In genomic region chr4:83941693-83942092, GRCm38 (mm10) we compare ENCODE assay signal across 16 mouse cellular contexts.
A peak's percentile ranks its signal among the peaks of the same experiment; 100 is the strongest.
DNase-seq lines count a peak whose midpoint lies in the region; ATAC-seq and TF ChIP-seq lines count a peak whose summit lies in the region.
"Had no signal": no experiment of that assay in that cellular context is flagged by ENCODE, and none has a peak within 500 bp of the region (broad histone marks: within the 10 kb centered on the region; RNA-seq: fewer than 3 reads in every experiment).

No protein-coding gene starts in this region.

- H3K4me1 ChIP-seq in heart, embryonic 10.5 days = peaks cover 3% of the 10 kb centered on the region; the same call in 1 of the 2 replicates
- H3K4me1 ChIP-seq in limb, embryonic 11.5 days (ENCODE audit: control insufficient read depth, insufficient read depth, low read length) = 0 out of 2 replicates have a peak, but pooled peaks cover 2% of the 10 kb centered on the region
- H3K4me1 ChIP-seq in stomach, postnatal 0 days (replicated peaks; ENCODE audit: control insufficient read depth, insufficient read depth) = no peaks in the 10 kb centered on the region
- H3K4me1 ChIP-seq: heart, embryonic 13.5 days had no signal

- no peak overlapping the region for H3K4me2 ChIP-seq in limb, embryonic 11.5 days (ENCODE audit: low read depth, severe bottlenecking)
- no peak overlapping the region for H3K4me2 ChIP-seq in stomach, postnatal 0 days (replicated peaks; ENCODE audit: low read depth)
- H3K4me2 ChIP-seq: heart, embryonic 13.5 days; hindbrain, embryonic 14.5 days; liver, embryonic 11.5 days had no signal

- DNase-seq in heart, postnatal 4 days = peak; percentile 5
- no peak for DNase-seq in heart, embryonic 10.5 days (ENCODE audit: low spot score)
- DNase-seq in testis, postnatal 10 days (ENCODE audit: low spot score) = peak; percentile 38
- no peak for DNase-seq in testis, postnatal 14 days (ENCODE audit: low spot score)
- peak; percentile 25 for DNase-seq in limb, embryonic 11.5 days (ENCODE audit: low spot score)
- DNase-seq in stomach, postnatal 0 days (ENCODE audit: low spot score) = no peak
- no peak for DNase-seq in adrenal gland, adult 2 months
- DNase-seq in layer of hippocampus, postnatal 10 days (ENCODE audit: low spot score in 2 of 2) = no peak
- DNase-seq: cerebellum, adult 9-10 months; gastrocnemius, postnatal 10 days; lung, postnatal 14 days had no signal

- H3K9ac ChIP-seq in limb, embryonic 11.5 days (ENCODE audit: low read length) = no peak overlapping the region
- no peak overlapping the region for H3K9ac ChIP-seq in stomach, postnatal 0 days (ENCODE audit: low read length)
- H3K9ac ChIP-seq: heart, embryonic 13.5 days; hindbrain, embryonic 14.5 days had no signal

- no peak overlapping the region for H3K4me3 ChIP-seq in heart, embryonic 10.5 days
- H3K4me3 ChIP-seq in limb, embryonic 11.5 days (ENCODE audit: low read depth, low read length) = no peak overlapping the region
- H3K4me3 ChIP-seq in stomach, postnatal 0 days (ENCODE audit: low read depth, low read length) = no peak overlapping the region
- H3K4me3 ChIP-seq: heart, embryonic 13.5 days; left cerebral cortex, adult 2 months had no signal

- no peaks in the 10 kb centered on the region for H3K9me3 ChIP-seq in heart, embryonic 10.5 days
- no peaks in the 10 kb centered on the region for H3K9me3 ChIP-seq in limb, embryonic 11.5 days (ENCODE audit: control insufficient read depth, low read length)
- H3K9me3 ChIP-seq in stomach, postnatal 0 days (ENCODE audit: control insufficient read depth, low read length) = no peaks in the 10 kb centered on the region
- H3K9me3 ChIP-seq: heart, embryonic 13.5 days had no signal

- H3K27me3 ChIP-seq in heart, embryonic 10.5 days (ENCODE audit: insufficient read depth, poor library complexity, severe bottlenecking) = 0 out of 2 replicates have a peak, but pooled peaks cover 9% of the 10 kb centered on the region
- H3K27me3 ChIP-seq in limb, embryonic 11.5 days (ENCODE audit: control insufficient read depth, insufficient read depth, low read length) = no peaks in the 10 kb centered on the region
- H3K27me3 ChIP-seq in stomach, postnatal 0 days (ENCODE audit: control insufficient read depth, insufficient read depth, low read length) = no peaks in the 10 kb centered on the region

- TF ChIP-seq CTCF in stomach, postnatal 0 days (IDR thresholded peaks at IDR 0.05; ENCODE audit: low read depth) = 0 out of 2 replicates have a peak, but pooled peaks have one; percentile 1

- 80% methylated on average over 9 of the region's 9 CpGs for WGBS in heart, embryonic 10.5 days
- WGBS in limb, embryonic 11.5 days = 85% methylated on average over 9 of the region's 9 CpGs
- WGBS in stomach, postnatal 0 days = 58% methylated on average over 9 of the region's 9 CpGs

- no peaks in the 10 kb centered on the region for H3K36me3 ChIP-seq in heart, embryonic 10.5 days
- H3K36me3 ChIP-seq in limb, embryonic 11.5 days (ENCODE audit: control insufficient read depth, insufficient read depth, low read length) = no peaks in the 10 kb centered on the region
- no peaks in the 10 kb centered on the region for H3K36me3 ChIP-seq in stomach, postnatal 0 days (ENCODE audit: control insufficient read depth, insufficient read depth, low read length)
- H3K36me3 ChIP-seq: heart, embryonic 13.5 days had no signal

- H3K27ac ChIP-seq in heart, embryonic 10.5 days = no peak overlapping the region
- H3K27ac ChIP-seq in limb, embryonic 11.5 days (replicated peaks; ENCODE audit: low read depth, low read length) = no peak overlapping the region
- H3K27ac ChIP-seq in stomach, postnatal 0 days (replicated peaks) = peak overlapping the region; percentile 65
- H3K27ac ChIP-seq: heart, embryonic 13.5 days; hindbrain, embryonic 14.5 days; left cerebral cortex, adult 2 months had no signal

- ATAC-seq in limb, embryonic 11.5 days (ENCODE audit: insufficient number of reproducible peaks, low FRiP score, low TSS enrichment, low read depth) = no peak
- ATAC-seq in stomach, postnatal 0 days (ENCODE audit: low FRiP score, low TSS enrichment) = no peak
- ATAC-seq: midbrain, embryonic 16.5 days had no signal

- TF ChIP-seq EP300 in stomach, postnatal 0 days (optimal IDR thresholded peaks at IDR 0.05) = no peak

Comparison
In these comparisons a context has a peak if more than half of its experiments do, and no peak if none do; other contexts are left out.
1. DNase-seq: peak in heart, postnatal 4 days (single experiment), testis, postnatal 10 days (single experiment) and limb, embryonic 11.5 days (single experiment); none in heart, embryonic 10.5 days (single experiment), testis, postnatal 14 days (single experiment), stomach, postnatal 0 days (single experiment), adrenal gland, adult 2 months (single experiment) and layer of hippocampus, postnatal 10 days (0 of 2).